Mouse (Mus musculus): ENCODE measurements around the gene Dis3.

DNA sequence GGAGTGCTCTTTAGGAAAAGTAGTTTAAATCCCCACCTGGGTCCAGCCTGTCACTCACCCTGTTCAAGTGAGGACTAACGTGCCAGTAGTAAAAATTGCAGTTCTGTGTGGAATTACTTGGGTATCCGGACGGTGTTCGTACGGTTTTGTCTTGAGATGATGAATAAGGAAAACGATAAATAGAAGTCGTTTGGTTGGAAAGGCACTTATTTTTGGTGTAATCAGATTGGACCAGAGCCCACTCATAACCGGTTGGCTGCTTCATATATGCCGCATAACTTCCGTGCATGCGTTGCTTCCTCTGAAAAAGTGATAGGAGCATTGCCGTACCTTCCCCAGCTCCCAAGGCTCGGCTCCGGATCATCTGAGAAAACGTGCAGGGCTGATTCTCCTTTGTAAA lies 52.8 kb downstream of the Dis3 start:
- TF ChIP-seq ZKSCAN1 (IDR thresholded peaks at IDR 0.05; ENCODE audit: borderline replicate concordance, low read depth, low read length) (no peak), ELF1 (IDR thresholded peaks at IDR 0.05; ENCODE audit: low read depth, low read length) (no peak), HCFC1 (IDR thresholded peaks at IDR 0.05; ENCODE audit: low read depth, low read length) (no peak), TCF12 (IDR thresholded peaks at IDR 0.05; ENCODE audit: low read depth, low read length) (no peak), CTCF (conservative IDR thresholded peaks at IDR 0.05 in 1 of 2, IDR thresholded peaks at IDR 0.05 in 1 of 2; ENCODE audit: low read depth in 2 of 2, low read length in 2 of 2) (no peak)
